34 mouse cellular contexts compared by ENCODE assay signal in the genomic region with DNA sequence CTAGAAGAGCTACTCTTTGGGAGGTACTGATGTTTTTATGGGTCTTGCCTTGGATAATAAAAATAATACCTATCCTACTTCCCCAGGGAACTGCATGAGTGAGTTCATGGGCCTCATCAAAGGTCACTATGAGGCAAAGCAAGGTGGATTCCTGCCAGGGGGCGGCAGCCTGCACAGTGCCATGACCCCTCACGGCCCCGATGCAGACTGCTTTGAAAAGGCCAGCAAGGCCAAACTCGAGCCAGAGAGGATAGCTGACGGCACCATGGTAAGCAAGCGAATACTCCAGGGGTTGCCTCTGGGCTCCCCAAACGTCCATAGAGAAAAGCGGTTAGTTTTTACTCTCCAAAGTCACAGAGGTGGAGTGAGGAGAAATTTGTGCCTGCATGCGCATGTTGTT. TPM values are rescaled to one million over a fixed set of nuclear protein-coding genes. Genes with fewer than 3 reads are reported as not detected.
DNase-seq lines count a peak whose midpoint lies in the region; ATAC-seq and TF ChIP-seq lines count a peak whose summit lies in the region.
"Had no signal": no experiment of that assay in that cellular context is flagged by ENCODE, and none has a peak within 500 bp of the region (broad histone marks: within the 10 kb centered on the region; RNA-seq: fewer than 3 reads in every experiment).

No protein-coding gene starts in this region.

- no peaks in the 10 kb centered on the region for H3K9me3 ChIP-seq in kidney, embryonic 14.5 days (ENCODE audit: control insufficient read depth, low read length)
- no peaks in the 10 kb centered on the region for H3K9me3 ChIP-seq in heart, embryonic 10.5 days
- H3K9me3 ChIP-seq: G1E; limb, embryonic 12.5 days; liver, embryonic 12.5 days; midbrain, embryonic 15.5 days; neural tube, embryonic 12.5 days had no signal

- no peak overlapping the region for H3K4me3 ChIP-seq in kidney, adult 2 months (ENCODE audit: insufficient read depth, low read depth, low read length)
- H3K4me3 ChIP-seq in kidney, embryonic 14.5 days (ENCODE audit: low read length), result no peak overlapping the region
- H3K4me3 ChIP-seq in heart, embryonic 10.5 days, result no peak overlapping the region
- H3K4me3 ChIP-seq: erythroblast, embryonic 14.5 days; gastrocnemius, adult 2 months; limb, embryonic 12.5 days; liver, embryonic 12.5 days; megakaryocyte, embryonic 14.5 days; midbrain, embryonic 15.5 days; neural tube, embryonic 12.5 days had no signal

- H3K27me3 ChIP-seq in kidney, adult 2 months (replicated peaks; ENCODE audit: control insufficient read depth, insufficient read depth, low read length), result no peaks in the 10 kb centered on the region
- H3K27me3 ChIP-seq in kidney, embryonic 14.5 days (ENCODE audit: control insufficient read depth, insufficient read depth, low read length), result no peaks in the 10 kb centered on the region
- no peaks in the 10 kb centered on the region for H3K27me3 ChIP-seq in heart, embryonic 10.5 days (ENCODE audit: insufficient read depth, poor library complexity, severe bottlenecking)
- H3K27me3 ChIP-seq: limb, embryonic 12.5 days; liver, embryonic 12.5 days; midbrain, embryonic 15.5 days; neural tube, embryonic 12.5 days had no signal

- no peak overlapping the region for H3K9ac ChIP-seq in kidney, embryonic 14.5 days (ENCODE audit: low read depth, low read length)
- H3K9ac ChIP-seq: limb, embryonic 12.5 days; liver, embryonic 12.5 days; liver, postnatal 0 days; midbrain, embryonic 15.5 days; neural tube, embryonic 12.5 days had no signal

- peaks cover 5% of the 10 kb centered on the region for H3K4me1 ChIP-seq in kidney, adult 2 months (ENCODE audit: control insufficient read depth, insufficient read depth, low read length)
- H3K4me1 ChIP-seq in kidney, embryonic 14.5 days (ENCODE audit: control insufficient read depth, insufficient read depth, low read length), result no peaks in the 10 kb centered on the region
- peaks cover 10% of the 10 kb centered on the region for H3K4me1 ChIP-seq in heart, embryonic 10.5 days
- H3K4me1 ChIP-seq: limb, embryonic 12.5 days; liver, embryonic 12.5 days; megakaryocyte, embryonic 14.5 days; neural tube, embryonic 12.5 days had no signal

- peak; percentile 13 for DNase-seq in adrenal gland, postnatal 14 days
- no peak for DNase-seq in adrenal gland, adult 8-10 months
- DNase-seq in kidney, adult 2 months, result peak; percentile 60
- peak; percentile 44 to 58 for DNase-seq in kidney, adult 8-10 months
- DNase-seq in kidney, postnatal 25 days, result peak; percentile 53 to 67
- DNase-seq in heart, embryonic 10.5 days (ENCODE audit: low spot score), result no peak
- DNase-seq: adrenal gland, postnatal 36 days; cerebellum, adult 2 months; cerebellum, postnatal 14 days; gastrocnemius, adult 2 months; gastrocnemius, postnatal 36 days; layer of hippocampus, adult 9-11 months; liver, postnatal 0 days; lung, postnatal 4 days; retina, postnatal 1 day; right cerebral cortex, postnatal 14 days; thymus, postnatal 4 days had no signal

- 54% methylated on average over 9 of the region's 9 CpGs for WGBS in kidney, adult 2 months
- 63% methylated on average over 9 of the region's 9 CpGs for WGBS in kidney, embryonic 14.5 days
- 85% methylated on average over 9 of the region's 9 CpGs for WGBS in heart, embryonic 10.5 days

- no peak for TF ChIP-seq POLR2A in kidney, adult 2 months (IDR thresholded peaks at IDR 0.05; ENCODE audit: low read depth, low read length)

- no peak for ATAC-seq in kidney, embryonic 14.5 days (ENCODE audit: low FRiP score, low TSS enrichment)
- ATAC-seq: forebrain, embryonic 16.5 days; intestine, embryonic 16.5 days; liver, embryonic 12.5 days; liver, postnatal 0 days; midbrain, embryonic 15.5 days had no signal

- no peak for TF ChIP-seq CTCF in kidney, adult 2 months (conservative IDR thresholded peaks at IDR 0.05; ENCODE audit: insufficient read depth, insufficient read length, low read depth, low read length)

- peaks cover 7% of the 10 kb centered on the region; the same call in 1 of the 2 replicates for H3K36me3 ChIP-seq in kidney, adult 2 months (ENCODE audit: control insufficient read depth, insufficient read depth, low read length)
- no peaks in the 10 kb centered on the region for H3K36me3 ChIP-seq in kidney, embryonic 14.5 days (ENCODE audit: control insufficient read depth, insufficient read depth, low read length)
- H3K36me3 ChIP-seq in heart, embryonic 10.5 days, result no peaks in the 10 kb centered on the region
- H3K36me3 ChIP-seq: G1E; limb, embryonic 12.5 days; liver, embryonic 12.5 days; midbrain, embryonic 15.5 days; neural tube, embryonic 12.5 days had no signal

- no peak overlapping the region for H3K27ac ChIP-seq in kidney, adult 2 months (ENCODE audit: insufficient read depth, low read depth, low read length)
- H3K27ac ChIP-seq in kidney, embryonic 14.5 days (ENCODE audit: low read depth, low read length), result no peak overlapping the region
- H3K27ac ChIP-seq in heart, embryonic 10.5 days, result no peak overlapping the region
- H3K27ac ChIP-seq: gastrocnemius, adult 2 months; limb, embryonic 12.5 days; liver, embryonic 12.5 days; neural tube, embryonic 12.5 days had no signal

- no peak overlapping the region for H3K4me2 ChIP-seq in kidney, embryonic 14.5 days (replicated peaks; ENCODE audit: low read depth, low read length)
- H3K4me2 ChIP-seq: limb, embryonic 12.5 days; liver, embryonic 12.5 days; midbrain, embryonic 15.5 days; neural tube, embryonic 12.5 days had no signal

RNA-seq across cellular contexts. Expression of gene Ndufb4, which starts 25.9 kb away (rescaled TPM):
- total RNA-seq in adrenal gland, postnatal 14 days (2021), result 181 and 184 TPM in 2 replicates
- 10 to 100 TPM; 87.1 to 97.1 (median 92.0) TPM for total RNA-seq in adrenal gland, adult 8-10 months (2022)
- polyA plus RNA-seq in kidney, adult 2 months (2012; rRNA removed), result 131 and 178 TPM in 2 replicates
- 58.1 and 71.9 TPM in 2 replicates for polyA plus RNA-seq in kidney, embryonic 14.5 days (2014; fragmentation: Nextera tagmentation; extraction: Ambion mirVana)
- polyA plus RNA-seq in heart, embryonic 10.5 days (2016; fragmentation: Nextera tagmentation; extraction: Ambion mirVana), result 61.3 and 67.0 TPM in 2 replicates

RNA-seq across cellular contexts. Expression of gene Hgd, which starts 48.4 kb away (rescaled TPM):
- 1.8 and 54.1 TPM in 2 replicates for total RNA-seq in adrenal gland, postnatal 14 days (2021)
- total RNA-seq in adrenal gland, adult 8-10 months (2022), result under 1 TPM in 3 of 4 experiments, not detected in 1; 0.45 to 0.86 (median 0.52) TPM
- 398 and 426 TPM in 2 replicates for polyA plus RNA-seq in kidney, adult 2 months (2012; rRNA removed)
- 0.26 and 0.53 TPM in 2 replicates for polyA plus RNA-seq in kidney, embryonic 14.5 days (2014; fragmentation: Nextera tagmentation; extraction: Ambion mirVana)
- 0.27 and 1.9 TPM in 2 replicates for polyA plus RNA-seq in heart, embryonic 10.5 days (2016; fragmentation: Nextera tagmentation; extraction: Ambion mirVana)
- total RNA-seq: G1E; gastrocnemius, adult 2 months; gastrocnemius, postnatal 36 days; heart, adult 8-10 months; heart, postnatal 25 days; left cerebral cortex, postnatal 25 days had no signal
- polyA plus RNA-seq: cortical plate, adult 2 months; embryonic facial prominence, embryonic 14.5 days; erythroblast, embryonic 14.5 days; G1E; hindbrain, embryonic 11.5 days; neural tube, embryonic 12.5 days; stomach, embryonic 14.5 days had no signal

Comparison
In these comparisons a context has a peak if more than half of its experiments do, and no peak if none do; other contexts are left out.
1. DNase-seq: peak in adrenal gland, postnatal 14 days (single experiment), kidney, adult 2 months (single experiment), kidney, adult 8-10 months (2 of 2) and kidney, postnatal 25 days (2 of 2); none in adrenal gland, adult 8-10 months (single experiment) and heart, embryonic 10.5 days (single experiment).
2. RNA of gene Hgd, which starts 48.4 kb away (polyA plus RNA-seq): 398 to 426 TPM in kidney, adult 2 months; 0.27 to 1.9 TPM in heart, embryonic 10.5 days and 0.26 to 0.53 TPM in kidney, embryonic 14.5 days; every median in the first group is over 100 times any median in the second.